Mouse (Mus musculus) thymus, postnatal 14 days (tissue): ENCODE results near the gene Ctnnbip1.
A peak's percentile ranks its signal among the peaks of the same experiment; 100 is the strongest.

ENCODE experiments used
- DNase-seq: peaks from one replicate; pipeline ENCODE4 v3.0.0; 2021

Gene Ctnnbip1

DNA sequence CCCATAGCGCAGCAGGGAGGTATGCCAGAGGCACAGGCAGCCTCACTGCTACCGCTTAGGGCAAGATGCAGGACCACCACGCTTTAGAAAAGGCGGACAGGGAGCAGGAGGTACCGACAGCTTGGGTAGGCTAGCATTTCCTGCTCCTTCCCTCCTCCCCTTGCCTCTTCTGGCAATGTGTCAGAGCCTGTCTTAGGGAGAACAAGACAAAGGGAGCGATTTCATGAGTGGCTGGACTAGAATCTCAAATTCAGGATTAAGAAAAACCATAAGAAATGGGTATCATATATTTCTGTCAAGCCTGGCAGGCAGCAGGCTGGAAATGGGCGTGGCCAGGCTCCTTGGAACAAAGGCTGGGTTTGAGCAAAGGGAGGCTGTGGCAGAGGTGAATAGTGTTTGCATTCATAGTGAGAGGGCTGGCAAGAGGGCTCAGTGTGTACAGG lies 44.9 kb downstream of the Ctnnbip1 start:
- DNase-seq: no peak

DNA sequence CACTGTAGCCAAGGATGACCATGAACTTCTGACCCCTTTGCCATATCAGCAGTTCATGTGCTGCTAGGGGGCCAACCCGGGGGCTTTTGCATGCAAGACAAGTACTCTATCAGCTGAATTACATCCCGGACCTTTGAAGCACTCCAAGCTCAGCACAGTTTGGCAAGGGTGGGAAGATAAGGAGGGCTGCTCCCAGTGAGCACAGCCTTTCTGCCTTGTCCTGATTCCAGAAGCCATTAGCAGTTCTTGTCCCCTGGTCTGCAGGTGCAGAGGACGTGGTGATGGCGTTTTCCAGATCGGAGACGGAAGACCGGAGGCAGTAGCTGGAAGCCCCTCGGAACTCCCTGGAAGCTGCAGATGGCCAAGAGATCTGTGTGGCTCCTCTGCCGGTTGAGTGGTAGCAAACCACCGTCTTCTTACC lies 45.9 kb downstream of the Ctnnbip1 start:
- DNase-seq: no peak

- no peak for DNase-seq
Observed at GRCm38 (mm10) chr4:149564452-149565407, 46.7 kb downstream of the Ctnnbip1 start.

DNA sequence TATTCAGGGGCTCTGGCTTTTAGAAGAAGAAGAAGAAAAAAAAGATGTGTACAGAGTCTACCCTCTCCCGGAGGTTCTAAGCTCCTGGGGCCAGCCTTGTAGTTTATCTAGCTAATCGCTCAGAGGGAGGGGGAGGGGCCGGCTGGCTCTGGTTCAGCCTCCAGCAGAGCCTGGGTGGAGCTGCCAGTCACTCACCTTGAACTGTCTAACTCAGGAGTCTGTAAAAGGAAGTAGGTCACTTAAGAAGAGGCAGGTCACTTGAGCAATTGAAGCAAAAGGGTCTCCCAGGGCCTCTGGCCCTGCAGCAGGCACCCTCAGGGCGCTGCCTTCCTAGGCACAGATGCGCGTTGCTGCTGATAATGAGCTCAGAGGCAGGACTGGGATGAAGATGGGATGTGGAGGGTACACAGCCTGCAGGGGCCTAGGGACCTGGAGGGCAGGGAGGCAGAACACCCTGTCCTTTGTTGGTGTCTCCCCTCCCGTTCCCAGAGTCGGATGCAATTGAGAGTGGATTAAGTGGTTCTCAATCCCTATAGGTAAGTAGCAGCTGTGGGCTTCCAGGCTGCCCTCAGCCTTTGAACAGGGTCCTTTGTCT lies 49.5 kb downstream of the Ctnnbip1 start:
- no peak for DNase-seq

DNA sequence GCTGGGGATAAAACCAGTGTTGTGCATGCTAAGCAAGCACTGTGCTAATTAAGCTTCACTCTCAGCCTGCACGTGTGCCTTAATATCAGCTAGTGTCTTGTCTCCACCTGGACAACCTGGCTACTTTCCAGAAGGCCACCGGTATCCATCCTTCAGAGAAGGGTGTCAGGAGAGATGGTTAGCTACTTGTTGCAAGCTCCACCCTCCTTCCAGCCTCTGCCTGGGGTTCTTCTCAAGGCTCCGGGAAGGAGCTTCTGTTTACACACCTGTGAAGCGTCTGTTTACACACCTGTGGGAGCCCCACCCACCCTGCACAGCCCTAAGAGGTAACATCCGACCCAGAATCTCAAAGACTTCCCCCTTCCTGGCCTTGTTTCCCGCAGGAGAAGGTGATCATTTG lies 50.6 kb downstream of the Ctnnbip1 start:
- DNase-seq: no peak

DNA sequence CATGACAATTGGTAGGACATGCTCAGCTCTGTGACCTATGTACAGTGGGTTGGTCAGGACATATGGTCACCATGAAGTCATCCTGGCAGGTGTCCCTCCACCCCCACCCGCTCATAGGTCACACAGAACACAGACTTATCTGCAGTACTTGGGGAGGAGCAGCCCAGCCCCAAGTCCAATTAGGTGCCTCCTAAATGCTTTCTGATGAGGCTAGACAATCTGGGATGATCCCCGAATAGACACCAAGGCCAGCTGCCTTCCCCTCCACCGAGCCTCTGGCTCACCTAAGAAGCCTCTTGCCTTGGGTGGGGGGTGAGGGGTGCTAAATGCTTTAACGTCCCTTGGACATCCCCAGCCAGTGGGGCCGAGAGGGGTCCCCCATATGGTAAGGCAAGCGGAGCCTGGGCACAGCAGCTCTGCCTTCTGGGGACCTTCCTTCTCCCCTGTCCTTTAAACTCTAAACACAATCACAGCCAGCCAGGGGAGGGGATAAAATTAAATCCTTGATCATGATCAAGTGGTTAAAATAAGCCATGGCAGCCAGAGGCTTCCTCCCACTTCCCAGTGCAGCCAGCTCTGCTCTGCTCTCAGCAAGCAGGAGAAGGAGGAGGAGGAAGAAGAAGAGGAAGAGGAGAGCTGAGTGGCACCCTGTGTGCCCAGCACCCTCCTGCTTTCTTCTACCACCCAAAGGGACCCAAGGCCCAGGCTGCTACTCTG lies 51.9 kb downstream of the Ctnnbip1 start:
- DNase-seq: no peak

DNA sequence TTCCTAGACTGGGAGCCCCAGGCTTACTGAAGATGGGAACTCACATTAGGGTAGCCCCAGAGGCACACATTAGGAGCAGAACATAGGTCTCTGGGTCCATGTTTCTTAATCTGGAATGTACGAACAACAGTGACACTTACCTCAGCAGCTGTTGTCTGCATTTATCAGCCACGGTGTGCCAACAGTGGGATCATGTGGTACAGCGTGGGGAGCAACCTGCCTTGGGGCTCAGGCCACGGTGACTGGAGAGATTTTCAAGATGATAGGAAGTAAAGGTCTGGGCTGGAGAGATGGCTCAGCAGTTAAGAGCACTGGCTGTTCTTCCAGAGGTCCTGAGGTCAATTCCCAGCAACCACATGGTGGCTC lies 52.4 kb downstream of the Ctnnbip1 start:
- no peak for DNase-seq

- DNase-seq: no peak
Observed at GRCm38 (mm10) chr4:149571209-149571608, 53.2 kb downstream of the Ctnnbip1 start.

- no peak for DNase-seq
Observed at GRCm38 (mm10) chr4:149571651-149572149, 53.7 kb downstream of the Ctnnbip1 start.

DNA sequence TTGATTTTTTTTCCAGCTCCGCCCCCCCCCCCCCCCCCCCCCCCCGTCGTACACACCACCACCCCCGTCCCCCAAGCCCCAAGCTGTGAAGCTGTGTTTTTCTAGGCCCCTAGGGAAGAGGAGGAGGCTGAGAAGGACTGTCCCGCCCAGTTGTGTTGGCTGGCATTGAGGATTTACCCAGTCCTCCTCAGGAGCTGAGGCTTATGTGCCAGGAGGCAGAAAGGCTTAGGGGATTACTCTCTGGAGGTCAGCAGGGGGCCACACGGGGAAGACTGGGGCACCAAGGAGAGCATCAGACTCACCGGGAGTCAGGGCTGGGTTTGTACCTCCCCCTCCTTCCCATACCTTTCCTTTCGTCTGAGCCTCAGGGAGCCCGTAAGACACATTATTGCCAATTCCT lies 54.4 kb downstream of the Ctnnbip1 start:
- DNase-seq: no peak

- DNase-seq: no peak
Observed at GRCm38 (mm10) chr4:149572851-149573250, 54.8 kb downstream of the Ctnnbip1 start.

- no peak for DNase-seq
Observed at GRCm38 (mm10) chr4:149574391-149574821, 56.4 kb downstream of the Ctnnbip1 start.

DNA sequence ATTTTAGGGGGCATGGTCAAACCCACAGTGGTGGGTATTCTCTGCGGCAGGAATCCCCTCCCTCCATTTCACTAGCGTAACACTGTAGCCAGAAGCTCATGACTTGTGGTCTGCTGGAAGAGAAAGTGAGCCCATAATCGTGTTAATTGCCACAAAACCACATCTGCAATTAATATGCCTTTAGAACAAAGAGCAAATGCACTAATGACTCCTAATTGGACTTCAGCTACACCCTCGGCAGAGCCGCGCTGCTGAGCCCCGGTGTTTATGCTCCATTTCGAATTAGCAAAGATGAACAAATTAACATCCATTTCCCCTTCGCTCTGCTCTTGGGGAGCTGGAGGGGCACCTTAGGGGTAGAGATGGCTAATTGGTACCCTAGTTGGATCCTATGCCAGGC lies 58.0 kb downstream of the Ctnnbip1 start:
- DNase-seq: no peak

GRCm38 (mm10) chr4:149576993-149577548 lies 59.0 kb downstream of the Ctnnbip1 start:
- no peak for DNase-seq

DNA sequence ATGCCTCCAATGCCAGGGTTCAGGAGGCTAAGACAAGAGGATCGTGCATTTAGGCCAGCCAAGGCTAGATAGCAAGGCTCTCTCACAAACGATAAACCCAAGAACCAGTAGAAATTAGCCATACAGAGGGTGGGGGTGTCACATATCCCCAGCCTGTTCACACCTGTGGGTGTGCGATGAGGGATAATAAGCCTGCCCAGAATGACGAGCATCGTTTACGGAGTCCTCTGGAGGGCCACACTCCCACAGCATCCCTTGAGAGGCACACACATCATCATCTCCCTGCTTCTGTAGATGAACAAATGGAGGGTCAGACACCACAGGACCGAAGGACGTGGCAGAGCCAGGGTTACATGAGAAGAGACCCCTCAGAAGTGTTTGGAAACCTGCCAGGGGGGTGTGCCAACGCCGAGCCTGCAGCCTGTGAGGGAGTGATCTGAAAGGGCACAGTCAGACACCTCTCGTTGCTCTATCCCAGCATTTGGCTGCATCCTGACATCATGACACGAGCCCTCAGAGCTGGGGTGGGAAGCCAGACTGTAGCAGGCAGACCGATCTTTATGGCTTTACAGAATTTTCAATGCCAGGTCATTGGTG lies 60.1 kb downstream of the Ctnnbip1 start:
- no peak for DNase-seq

GRCm38 (mm10) chr4:149578831-149579230 lies 60.8 kb downstream of the Ctnnbip1 start:
- no peak for DNase-seq

DNA sequence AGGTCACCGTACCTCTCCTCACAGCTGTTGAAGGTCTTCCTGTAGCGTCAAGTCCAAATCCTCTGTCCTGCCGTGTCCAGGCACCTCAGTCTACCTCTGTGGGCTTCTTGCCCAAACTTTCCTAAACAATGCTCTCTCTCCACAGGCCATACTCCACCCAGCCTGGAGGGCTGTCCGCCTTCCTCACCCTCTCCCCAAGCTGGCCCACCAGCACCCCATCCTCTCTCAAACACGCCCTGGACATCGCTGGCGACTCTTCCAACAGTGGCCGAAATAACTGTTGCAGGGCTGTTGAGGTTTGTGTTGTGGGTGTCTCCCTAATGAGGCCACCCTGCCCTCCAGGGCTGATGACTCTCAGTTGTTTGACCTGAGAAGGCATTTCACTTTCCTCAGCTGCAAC lies 67.2 kb downstream of the Ctnnbip1 start:
- DNase-seq: no peak

DNA sequence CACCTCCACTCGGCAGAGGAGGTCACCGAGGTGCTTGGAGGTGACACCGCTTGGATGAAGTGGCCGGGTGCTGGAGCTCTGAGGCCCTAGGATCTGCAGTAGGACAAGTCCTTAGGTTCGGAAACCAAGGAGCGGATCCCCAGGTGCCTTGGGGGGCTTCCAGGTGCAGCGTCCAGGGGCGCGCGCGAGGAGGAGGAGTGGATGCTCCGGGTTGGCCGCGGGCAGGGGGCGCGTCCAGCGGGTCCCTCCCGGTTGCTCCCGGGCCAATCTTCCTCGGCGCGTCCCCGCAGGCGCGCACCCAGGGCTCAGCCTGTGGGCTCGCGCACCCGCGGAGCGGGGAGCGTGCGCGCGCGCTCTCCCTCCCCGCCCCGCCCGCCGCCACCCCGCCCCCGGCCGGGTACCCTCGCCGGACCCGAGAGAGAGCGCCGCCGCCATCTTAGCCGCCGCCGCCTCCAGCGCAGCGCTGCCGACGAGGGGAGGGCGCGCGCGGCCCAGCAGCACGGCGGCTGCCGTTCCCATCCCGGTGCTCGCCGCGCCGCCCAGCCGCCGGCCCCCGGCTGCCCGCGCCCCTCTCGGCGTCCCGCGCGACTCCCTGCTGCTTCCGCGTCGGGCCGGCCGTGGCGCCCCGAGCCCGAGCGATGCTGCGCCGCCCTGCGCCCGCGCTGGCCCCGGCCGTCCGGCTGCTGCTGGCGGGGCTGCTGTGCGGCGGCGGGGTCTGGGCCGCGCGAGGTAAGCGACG lies 68.2 kb downstream of the Ctnnbip1 start, which contains the start of gene Clstn1:
Gene Clstn1 (plus strand): TSS at position 425 of the 739 bp plus-strand sequence.
- peak; percentile 36 for DNase-seq

GRCm38 (mm10) chr4:149586783-149587595 lies 69.0 kb downstream of the Ctnnbip1 start:
- DNase-seq: no peak

- DNase-seq: no peak
Observed at GRCm38 (mm10) chr4:149587596-149588168, 69.6 kb downstream of the Ctnnbip1 start.
